Mouse (Mus musculus) midbrain, embryonic 11.5 days (tissue): ENCODE data around the gene Myh7. TPM values are rescaled to one million over a fixed set of nuclear protein-coding genes. Genes with fewer than 3 reads are reported as not detected.
A peak's percentile ranks its signal among the peaks of the same experiment; 100 is the strongest.

Experiments
- ATAC-seq: fragments of 200-750 bp; cut with Nextera tagmentation; 2 replicates; pipeline ENCODE4 v1.8.0; 2017; ENCODE audit warnings: moderate TSS enrichment, moderate library complexity; ENCODE audit not compliant: low FRiP score
- DNase-seq: peaks from one replicate; pipeline ENCODE4 v3.0.0; 2015; ENCODE audit warnings: low spot score; ENCODE audit errors: missing footprints
- H3K27ac ChIP-seq: fragments of 300-500 bp; sonication (generic); 2 replicates; pipeline ENCODE4 v1.5.1; 2014; ENCODE audit warnings: low read depth, low read length
- H3K27me3 ChIP-seq: fragments of 300-500 bp; sonication (generic); 2 replicates; pipeline ENCODE4 v1.6.1; 2014; ENCODE audit warnings: mild to moderate bottlenecking, low read length, moderate library complexity, mixed read lengths; ENCODE audit not compliant: control insufficient read depth, insufficient read depth
- H3K36me3 ChIP-seq: fragments of 300-500 bp; sonication (generic); 2 replicates; pipeline ENCODE4 v1.6.1; 2014; ENCODE audit warnings: mild to moderate bottlenecking, low read length, moderate library complexity, mixed read lengths; ENCODE audit not compliant: control insufficient read depth, insufficient read depth
- H3K4me1 ChIP-seq: fragments of 300-500 bp; sonication (generic); 2 replicates; pipeline ENCODE4 v1.6.1; 2014; ENCODE audit warnings: low read length; ENCODE audit not compliant: control insufficient read depth, insufficient read depth
- H3K4me2 ChIP-seq: fragments of 300-500 bp; sonication (generic); 2 replicates; pipeline ENCODE4 v1.6.1; 2014; ENCODE audit warnings: mild to moderate bottlenecking, moderate library complexity
- H3K4me3 ChIP-seq: fragments of 300-500 bp; sonication (generic); 2 replicates; pipeline ENCODE4 v1.5.1; 2014; ENCODE audit warnings: low read depth, low read length
- H3K9ac ChIP-seq: fragments of 300-500 bp; sonication (generic); 2 replicates; pipeline ENCODE4 v1.6.1; 2014; ENCODE audit warnings: low read length
- H3K9me3 ChIP-seq: fragments of 300-500 bp; sonication (generic); 2 replicates; pipeline ENCODE4 v1.6.1; 2016; ENCODE audit warnings: low read length; ENCODE audit not compliant: control insufficient read depth
- WGBS: fragments of 180-500 bp; shearing (Covaris S2); extraction: QIAGEN DNeasy Blood & Tissue Kit; methylation state at CpG from one replicate; pipeline ENCODE4 v1.1.7; 2014; 5-methylcytosine and 5-hydroxymethylcytosine counted together
- polyA plus RNA-seq: library from polyadenylated mRNA; unstranded; fragments of >200 nt; fragmentation: Nextera tagmentation; extraction: Ambion mirVana; gene quantifications from 2 replicates; pipeline ENCODE4 v1.2.1, GENCODE M21; 2014

The Myh7 gene
- polyA plus RNA-seq, 1 experiment from 2014 or later, result 1.1 TPM

DNA sequence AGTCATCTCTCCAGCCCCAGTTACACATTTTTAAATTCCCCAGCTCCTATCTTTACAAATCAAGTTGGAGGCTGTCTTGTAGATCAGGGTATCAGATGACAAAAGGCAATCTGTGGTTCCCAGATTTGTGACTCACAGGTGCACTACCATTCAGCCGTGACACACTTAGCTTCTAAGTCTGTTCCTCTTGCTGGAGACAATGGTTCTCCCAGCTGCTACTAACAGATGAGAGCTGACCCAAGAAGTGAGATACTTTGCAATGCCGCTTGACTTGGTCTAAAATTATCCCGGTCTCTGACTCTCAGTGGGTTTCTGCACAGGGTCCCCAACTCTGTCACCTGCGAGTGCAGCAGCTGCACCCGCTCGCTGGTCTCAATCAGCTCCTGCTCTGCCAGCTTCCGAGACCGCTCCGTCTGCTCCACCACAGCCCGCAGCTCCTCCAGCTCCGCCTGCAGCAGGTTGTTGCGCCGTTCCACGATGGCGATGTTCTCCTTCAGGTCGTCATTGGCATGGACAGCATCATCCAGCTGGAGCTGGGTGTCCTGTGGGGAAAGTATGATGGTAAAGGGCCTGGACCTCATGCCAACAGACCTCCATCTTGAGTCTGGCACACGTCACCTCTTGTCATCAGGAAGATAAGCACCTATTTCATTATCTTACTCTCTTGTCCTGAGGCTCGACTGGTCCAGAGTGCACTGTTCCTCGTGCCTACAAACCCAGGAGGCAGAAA, 48.3 kb downstream of the Myh7 start:
- no peak for ATAC-seq
- Histone ChIP-seq H3K9me3 (no peaks in the 10 kb centered on the region), H3K4me2 (no peak overlapping the region), H3K27me3 (no peaks in the 10 kb centered on the region), H3K36me3 (no peaks in the 10 kb centered on the region), H3K27ac (no peak overlapping the region), H3K4me3 (no peak overlapping the region), H3K4me1 (no peaks in the 10 kb centered on the region), H3K9ac (no peak overlapping the region)
- peak; percentile 23 for DNase-seq
- WGBS, result 89% methylated on average over 19 of the region's 19 CpGs

DNA sequence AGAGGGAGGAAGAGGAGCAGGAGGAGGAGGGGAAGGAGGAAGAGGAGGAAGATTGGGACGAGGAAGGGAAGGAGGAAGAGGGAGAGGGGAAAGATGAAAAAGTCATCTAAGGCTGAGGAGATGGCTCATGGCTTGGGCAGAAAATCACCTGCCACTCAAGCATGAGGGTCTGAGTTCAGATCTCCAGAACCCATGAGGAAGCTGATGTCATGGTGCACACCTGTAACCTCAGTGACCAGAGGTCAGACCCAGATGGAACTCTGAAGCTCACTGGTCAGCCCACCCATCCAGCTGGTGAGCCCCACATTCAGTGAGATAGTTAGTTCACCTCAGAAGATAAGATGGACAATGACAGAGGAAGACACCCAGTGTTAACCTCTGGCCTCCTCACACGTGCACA, 49.5 kb downstream of the Myh7 start:
- no peak overlapping the region for H3K4me2 ChIP-seq
- WGBS, result 80% methylated on average over 2 of the region's 2 CpGs
- H3K4me1 ChIP-seq, result no peaks in the 10 kb centered on the region
- H3K36me3 ChIP-seq, result no peaks in the 10 kb centered on the region
- DNase-seq (no peak), ATAC-seq (no peak)
- H3K9me3 ChIP-seq, result no peaks in the 10 kb centered on the region
- no peak overlapping the region for H3K4me3 ChIP-seq
- H3K27me3 ChIP-seq, result no peaks in the 10 kb centered on the region
- no peak overlapping the region for H3K9ac ChIP-seq
- H3K27ac ChIP-seq, result no peak overlapping the region

DNA sequence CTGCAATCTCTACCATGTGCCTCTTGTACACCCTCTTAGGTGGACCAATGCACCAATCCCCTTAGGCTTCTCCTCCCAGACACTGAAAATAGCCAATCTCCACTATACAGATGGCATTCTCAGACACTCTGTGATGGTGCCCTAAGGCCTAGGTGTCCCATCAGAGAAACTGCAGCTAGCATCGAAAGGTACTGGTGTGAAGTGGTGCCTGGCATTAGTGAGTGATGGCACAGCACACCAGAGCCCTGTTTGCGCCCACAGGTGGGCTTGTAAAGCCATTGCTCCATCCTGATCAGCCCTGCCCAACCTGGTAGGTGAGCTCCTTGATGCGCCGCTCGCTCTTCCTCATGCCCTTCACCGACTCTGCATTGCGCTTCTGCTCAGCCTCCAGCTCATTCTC, 50.5 kb downstream of the Myh7 start:
- H3K4me2 ChIP-seq, result no peak overlapping the region
- H3K27me3 ChIP-seq, result no peaks in the 10 kb centered on the region
- H3K27ac ChIP-seq, result no peak overlapping the region
- H3K9me3 ChIP-seq, result no peaks in the 10 kb centered on the region
- 89% methylated on average over 7 of the region's 7 CpGs for WGBS
- H3K4me1 ChIP-seq, result no peaks in the 10 kb centered on the region
- H3K4me3 ChIP-seq, result no peak overlapping the region
- no peak for DNase-seq
- H3K9ac ChIP-seq, result no peak overlapping the region
- H3K36me3 ChIP-seq, result no peaks in the 10 kb centered on the region
- no peak for ATAC-seq

GRCm38 (mm10) chr14:54942479-54942878, 51.9 kb downstream of the Myh7 start:
- no peak overlapping the region for H3K4me3 ChIP-seq
- H3K9me3 ChIP-seq, result no peaks in the 10 kb centered on the region
- WGBS, result 92% methylated on average over 8 of the region's 8 CpGs
- H3K27ac ChIP-seq, result no peak overlapping the region
- H3K9ac ChIP-seq, result no peak overlapping the region
- no peaks in the 10 kb centered on the region for H3K4me1 ChIP-seq
- DNase-seq (no peak), ATAC-seq (no peak)
- no peaks in the 10 kb centered on the region for H3K36me3 ChIP-seq
- no peak overlapping the region for H3K4me2 ChIP-seq
- H3K27me3 ChIP-seq, result no peaks in the 10 kb centered on the region

DNA sequence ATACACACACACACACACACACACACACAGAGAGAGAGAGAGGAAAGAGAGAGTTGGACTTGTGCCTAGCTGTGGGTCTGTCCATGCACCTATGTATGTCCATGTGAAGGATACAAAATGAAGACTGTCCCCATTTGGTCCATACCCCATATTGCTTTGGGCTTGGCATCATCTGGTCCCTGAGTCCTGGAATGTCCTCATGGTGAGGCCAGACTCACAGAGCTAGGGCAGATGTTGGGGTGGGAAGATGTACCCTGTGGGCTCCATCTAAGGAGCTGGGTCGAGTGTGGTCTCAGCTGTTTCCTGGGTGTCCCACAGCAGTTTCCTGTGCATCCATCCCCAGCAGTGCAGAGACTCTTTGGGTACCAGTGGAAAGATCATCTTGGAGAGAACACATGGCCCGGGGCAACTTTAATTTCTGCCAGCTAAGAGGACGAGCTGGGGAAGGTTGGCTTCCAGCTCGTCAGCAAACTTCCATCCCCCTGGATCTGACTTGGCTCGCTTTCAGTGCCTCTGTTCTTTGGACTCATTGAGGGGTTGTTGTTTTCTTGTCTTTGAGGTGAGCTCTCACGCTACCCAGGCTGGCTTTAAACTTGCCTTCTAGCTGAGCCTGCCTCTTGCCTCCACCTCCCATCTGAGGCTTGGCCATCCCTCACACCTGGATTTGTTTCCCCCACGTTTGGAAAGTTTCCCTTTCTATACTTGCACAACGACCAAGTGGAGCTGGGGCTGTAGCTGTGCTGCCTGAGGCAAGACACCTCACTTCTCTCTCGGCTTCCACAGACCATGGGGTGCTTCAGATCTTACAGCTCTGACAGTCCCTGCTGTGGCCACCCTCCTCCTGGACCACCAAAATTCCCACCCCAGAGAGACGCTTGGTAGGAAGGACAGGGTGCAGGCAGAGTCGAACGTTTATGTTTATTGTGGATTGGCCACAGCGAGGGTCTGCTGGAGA, 53.1 kb downstream of the Myh7 start:
- no peaks in the 10 kb centered on the region for H3K36me3 ChIP-seq
- ATAC-seq (no peak), DNase-seq (peak; percentile 6)
- 73% methylated on average over 13 of the region's 13 CpGs for WGBS
- no peak overlapping the region for H3K4me2 ChIP-seq
- H3K4me3 ChIP-seq, result no peak overlapping the region
- H3K9me3 ChIP-seq, result no peaks in the 10 kb centered on the region
- H3K9ac ChIP-seq, result no peak overlapping the region
- no peak overlapping the region for H3K27ac ChIP-seq
- H3K4me1 ChIP-seq, result no peaks in the 10 kb centered on the region; the same call in 1 of the 2 replicates
- H3K27me3 ChIP-seq, result no peaks in the 10 kb centered on the region

- Histone ChIP-seq H3K9me3 (no peaks in the 10 kb centered on the region), H3K36me3 (no peaks in the 10 kb centered on the region), H3K27ac (no peak overlapping the region), H3K4me3 (no peak overlapping the region), H3K4me2 (no peak overlapping the region), H3K27me3 (no peaks in the 10 kb centered on the region), H3K9ac (no peak overlapping the region), H3K4me1 (no peaks in the 10 kb centered on the region; the same call in 1 of the 2 replicates)
- DNase-seq, result no peak
- ATAC-seq, result no peak
- WGBS, result 88% methylated on average over 3 of the region's 3 CpGs
Observed at GRCm38 (mm10) chr14:54940176-54940530, 54.3 kb downstream of the Myh7 start.

DNA sequence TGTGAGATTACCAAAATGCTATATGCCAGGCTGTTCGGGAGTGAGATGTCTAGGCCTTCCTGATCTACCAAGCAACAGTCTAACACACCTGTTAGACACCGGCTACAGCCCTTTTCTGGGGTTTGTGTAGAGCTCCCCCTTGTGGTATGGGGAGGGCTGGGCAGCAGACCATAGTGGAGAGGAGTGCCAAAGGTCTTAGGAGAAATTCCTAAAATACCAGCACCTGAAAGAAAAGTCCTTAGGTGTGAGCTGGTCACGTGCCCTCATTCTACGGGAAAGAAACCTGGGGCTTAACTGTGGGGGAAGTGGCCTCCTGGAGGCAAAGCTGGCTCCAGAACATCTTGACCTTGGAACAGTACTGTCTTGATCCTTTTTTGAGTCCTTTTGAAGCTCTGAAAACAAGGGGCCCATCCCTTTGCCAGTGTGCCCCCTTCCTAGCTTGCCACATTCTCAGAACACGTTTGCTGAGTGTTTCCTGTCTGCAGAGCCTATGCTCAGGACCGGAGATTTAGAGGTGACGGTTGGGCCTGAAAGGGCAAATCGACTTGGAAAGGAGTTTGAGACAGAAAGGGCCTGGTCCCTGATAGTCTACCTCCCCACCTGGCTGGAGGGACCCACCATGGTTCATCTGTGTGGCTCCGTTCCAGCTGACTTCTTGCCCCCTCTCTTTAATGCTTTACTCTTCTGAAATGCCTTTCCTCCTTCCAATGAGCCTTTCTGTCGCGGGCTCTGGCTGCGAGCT, 54.8 kb downstream of the Myh7 start:
- no peak overlapping the region for H3K9ac ChIP-seq
- no peak overlapping the region for H3K27ac ChIP-seq
- no peak overlapping the region for H3K4me3 ChIP-seq
- H3K4me1 ChIP-seq, result no peaks in the 10 kb centered on the region; the same call in 1 of the 2 replicates
- 50% methylated on average over 12 of the region's 12 CpGs for WGBS
- no peaks in the 10 kb centered on the region for H3K36me3 ChIP-seq
- DNase-seq (peak; percentile 92), ATAC-seq (no peak)
- no peak overlapping the region for H3K4me2 ChIP-seq
- H3K9me3 ChIP-seq, result no peaks in the 10 kb centered on the region
- H3K27me3 ChIP-seq, result no peaks in the 10 kb centered on the region

- Histone ChIP-seq H3K4me2 (no peak overlapping the region), H3K9ac (no peak overlapping the region), H3K9me3 (no peaks in the 10 kb centered on the region), H3K36me3 (no peaks in the 10 kb centered on the region), H3K4me1 (no peaks in the 10 kb centered on the region; the same call in 1 of the 2 replicates), H3K27ac (no peak overlapping the region), H3K27me3 (no peaks in the 10 kb centered on the region), H3K4me3 (no peak overlapping the region)
- 80% methylated on average over 15 of the region's 15 CpGs for WGBS
- ATAC-seq, result no peak
- peak; percentile 19 for DNase-seq
Observed at GRCm38 (mm10) chr14:54938431-54939219, 55.8 kb downstream of the Myh7 start.
